In the genomic region with DNA sequence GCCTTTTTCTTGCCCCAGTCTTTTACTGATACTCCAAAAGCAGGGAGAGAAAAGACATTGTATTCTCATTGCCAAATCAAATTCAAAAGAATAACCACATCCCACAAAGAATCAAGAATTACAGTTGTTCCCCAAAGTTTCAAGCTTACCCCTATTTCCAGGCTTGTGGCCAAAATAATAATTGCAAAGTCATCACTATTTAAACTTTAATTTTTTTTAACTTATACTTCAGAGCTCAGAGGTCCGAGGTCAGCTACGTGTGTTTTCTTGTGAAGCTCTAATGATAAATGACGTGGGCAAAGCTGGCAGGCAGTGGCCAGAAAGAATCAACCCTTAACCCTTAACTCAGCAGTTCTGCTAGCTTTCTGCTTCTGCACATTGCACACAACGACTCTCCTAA, we compare ENCODE assay signal across 27 mouse cellular contexts. TPM values are rescaled to one million over a fixed set of nuclear protein-coding genes. Genes with fewer than 3 reads are reported as not detected.
DNase-seq lines count a peak whose midpoint lies in the region; ATAC-seq and TF ChIP-seq lines count a peak whose summit lies in the region.
"Had no signal": no experiment of that assay in that cellular context is flagged by ENCODE, and none has a peak within 500 bp of the region (broad histone marks: within the 10 kb centered on the region; RNA-seq: fewer than 3 reads in every experiment).

No protein-coding gene starts in this region.

- ATAC-seq in forebrain, embryonic 11.5 days (replicated peaks; ENCODE audit: low FRiP score) = no peak
- ATAC-seq: forebrain, embryonic 15.5 days; hindbrain, embryonic 16.5 days; intestine, embryonic 15.5 days; Patski had no signal

- no peaks in the 10 kb centered on the region for H3K36me3 ChIP-seq in testis, adult 2 months (ENCODE audit: control insufficient read depth, insufficient read depth, low read length)
- H3K36me3 ChIP-seq in macrophage (ENCODE audit: inconsistent target) = no peaks in the 10 kb centered on the region
- H3K36me3 ChIP-seq in forebrain, embryonic 11.5 days (ENCODE audit: control insufficient read depth, insufficient read depth, low read length) = no peaks in the 10 kb centered on the region
- H3K36me3 ChIP-seq: embryonic facial prominence, embryonic 12.5 days; embryonic facial prominence, embryonic 15.5 days; forebrain, embryonic 12.5 days; forebrain, embryonic 15.5 days; heart, embryonic 10.5 days; heart, embryonic 13.5 days; hindbrain, embryonic 13.5 days; intestine, embryonic 15.5 days had no signal

- peak; percentile 1 for DNase-seq in kidney, adult 18-20 months
- no peak for DNase-seq in kidney, postnatal 4 days
- no peak for DNase-seq in testis, postnatal 10 days (ENCODE audit: low spot score)
- peak; percentile 30 for DNase-seq in adipocyte (ENCODE audit: low spot score)
- no peak for DNase-seq in urinary bladder, adult 2 months (ENCODE audit: low spot score)
- DNase-seq in forebrain, embryonic 11.5 days (ENCODE audit: low spot score) = no peak
- DNase-seq: adrenal gland, adult 2 months; adrenal gland, postnatal 14 days; B cell, adult 2 months; cerebellum, adult 2 months; cerebellum, adult 9-11 months; cerebellum, postnatal 25 days; gastrocnemius, postnatal 25 days; heart, adult 2 months; heart, postnatal 14 days had no signal

- no peak for TF ChIP-seq POLR2A in testis, adult 2 months (IDR thresholded peaks at IDR 0.05; ENCODE audit: control insufficient read depth, low read depth, low read length)

- H3K9ac ChIP-seq in forebrain, embryonic 11.5 days (ENCODE audit: low read length) = no peak overlapping the region
- H3K9ac ChIP-seq: embryonic facial prominence, embryonic 12.5 days; embryonic facial prominence, embryonic 15.5 days; forebrain, embryonic 12.5 days; forebrain, embryonic 15.5 days; heart, embryonic 13.5 days; hindbrain, embryonic 13.5 days; intestine, embryonic 15.5 days had no signal

- no peaks in the 10 kb centered on the region for H3K4me1 ChIP-seq in testis, adult 2 months (ENCODE audit: control insufficient read depth, insufficient read depth, low read length)
- H3K4me1 ChIP-seq in forebrain, embryonic 11.5 days (replicated peaks; ENCODE audit: control insufficient read depth, insufficient read depth, low read length) = no peaks in the 10 kb centered on the region
- H3K4me1 ChIP-seq: forebrain, embryonic 15.5 days; intestine, embryonic 15.5 days had no signal

- 15% methylated on average over 4 of the region's 4 CpGs for WGBS in macrophage (ENCODE audit: missing documents)
- WGBS in forebrain, embryonic 11.5 days = 55% methylated on average over 4 of the region's 4 CpGs

- no peaks in the 10 kb centered on the region for H3K9me3 ChIP-seq in forebrain, embryonic 11.5 days (ENCODE audit: control insufficient read depth, low read length)
- H3K9me3 ChIP-seq: embryonic facial prominence, embryonic 12.5 days; embryonic facial prominence, embryonic 15.5 days; forebrain, embryonic 12.5 days; forebrain, embryonic 15.5 days; heart, embryonic 10.5 days; heart, embryonic 13.5 days; hindbrain, embryonic 13.5 days; intestine, embryonic 15.5 days had no signal

- TF ChIP-seq CTCF in testis, adult 2 months (IDR thresholded peaks at IDR 0.05; ENCODE audit: control insufficient read depth, insufficient read depth, insufficient replicate concordance, low read depth, low read length) = no peak

- H3K27ac ChIP-seq in testis, adult 2 months (ENCODE audit: control insufficient read depth, insufficient read depth, low read depth, low read length) = peak overlapping the region; percentile 72
- peak overlapping the region; percentile 89 for H3K27ac ChIP-seq in macrophage
- H3K27ac ChIP-seq in forebrain, embryonic 11.5 days (ENCODE audit: low read depth, low read length) = no peak overlapping the region
- H3K27ac ChIP-seq: embryonic facial prominence, embryonic 12.5 days; embryonic facial prominence, embryonic 15.5 days; forebrain, embryonic 12.5 days; forebrain, embryonic 15.5 days; heart, adult 2 months; heart, embryonic 10.5 days; heart, embryonic 13.5 days; hindbrain, embryonic 13.5 days; intestine, embryonic 15.5 days had no signal

- H3K4me3 ChIP-seq in testis, adult 2 months (ENCODE audit: control insufficient read depth, low read depth, low read length) = no peak overlapping the region
- H3K4me3 ChIP-seq in macrophage (ENCODE audit: inconsistent target) = peak overlapping the region; percentile 36
- no peak overlapping the region for H3K4me3 ChIP-seq in forebrain, embryonic 11.5 days (ENCODE audit: low read depth, low read length)
- H3K4me3 ChIP-seq: embryonic facial prominence, embryonic 12.5 days; embryonic facial prominence, embryonic 15.5 days; forebrain, embryonic 12.5 days; forebrain, embryonic 15.5 days; heart, adult 2 months; heart, embryonic 10.5 days; heart, embryonic 13.5 days; hindbrain, embryonic 13.5 days; intestine, embryonic 15.5 days had no signal

- H3K4me2 ChIP-seq in forebrain, embryonic 11.5 days (ENCODE audit: low read depth, low read length, severe bottlenecking) = no peak overlapping the region
- H3K4me2 ChIP-seq: embryonic facial prominence, embryonic 12.5 days; embryonic facial prominence, embryonic 15.5 days; forebrain, embryonic 12.5 days; forebrain, embryonic 15.5 days; heart, embryonic 13.5 days; hindbrain, embryonic 13.5 days; intestine, embryonic 15.5 days had no signal

- H3K27me3 ChIP-seq in testis, adult 2 months (ENCODE audit: control insufficient read depth, insufficient read depth, low read length) = no peaks in the 10 kb centered on the region
- H3K27me3 ChIP-seq in forebrain, embryonic 11.5 days (ENCODE audit: control insufficient read depth, insufficient read depth, low read length) = no peaks in the 10 kb centered on the region
- H3K27me3 ChIP-seq: embryonic facial prominence, embryonic 12.5 days; embryonic facial prominence, embryonic 15.5 days; forebrain, embryonic 12.5 days; forebrain, embryonic 15.5 days; heart, embryonic 13.5 days; hindbrain, embryonic 13.5 days; intestine, embryonic 15.5 days; Patski had no signal

- H3K79me2 ChIP-seq in macrophage (ENCODE audit: inconsistent target) = peaks cover 28% of the 10 kb centered on the region; the same call in 1 of the 2 replicates

RNA-seq across cellular contexts. Expression of a gene that starts 43.5 kb away (rescaled TPM):
- 4.6 and 5.2 TPM in 2 replicates for polyA plus RNA-seq in testis, adult 2 months (2012; rRNA removed)
- 100 to 1,000 TPM; 142 to 734 (median 245) TPM for total RNA-seq in macrophage (2018; cell fraction: chromatin; rRNA removed)
- total RNA-seq in macrophage (2018; cell fraction: cytosol; rRNA removed) = 10 to 100 TPM; 30.8 to 76.6 (median 44.6) TPM
- total RNA-seq in macrophage (2018; cell fraction: nucleus; rRNA removed) = 100 to 1,000 TPM in 25 of 26 experiments, 10 to 100 TPM in 1; 86.3 to 557 (median 248) TPM
- 11.9 to 21.2 TPM (median 19.1 TPM) in 3 replicates for polyA plus RNA-seq in macrophage (2018)
- 11.7 and 14.2 TPM in 2 replicates for polyA plus RNA-seq in urinary bladder, adult 2 months (2012; rRNA removed)
- polyA plus RNA-seq in forebrain, embryonic 11.5 days (2014; fragmentation: Nextera tagmentation; extraction: Ambion mirVana) = 11.8 and 13.5 TPM in 2 replicates

Comparison
In these comparisons a context has a peak if more than half of its experiments do, and no peak if none do; other contexts are left out.
1. DNase-seq: peak in kidney, adult 18-20 months (single experiment) and adipocyte (single experiment); none in kidney, postnatal 4 days (0 of 2), testis, postnatal 10 days (single experiment), urinary bladder, adult 2 months (single experiment) and forebrain, embryonic 11.5 days (single experiment).